Mouse (Mus musculus): Measurements from ENCODE around the gene Golga4. TPM values are rescaled to one million over a fixed set of nuclear protein-coding genes. Genes with fewer than 3 reads are reported as not detected.

Gene Golga4
- polyA plus RNA-seq, 1 experiment from 2014 or later = 42.9 TPM

- Histone ChIP-seq H3K4me3 (ENCODE audit: low read depth, low read length) (no peak overlapping the region), H3K27me3 (replicated peaks; ENCODE audit: control insufficient read depth, insufficient read depth, low read length) (peaks cover 77% of the 10 kb centered on the region), H3K9ac (ENCODE audit: low read depth, low read length) (no peak overlapping the region), H3K4me2 (no peak overlapping the region), H3K36me3 (ENCODE audit: control insufficient read depth, insufficient read depth, low read length) (no peaks in the 10 kb centered on the region), H3K9me3 (ENCODE audit: control insufficient read depth, low read length) (no peaks in the 10 kb centered on the region), H3K4me1 (replicated peaks; ENCODE audit: control insufficient read depth, insufficient read depth, low read length) (peaks cover 10% of the 10 kb centered on the region), H3K27ac (ENCODE audit: low read depth, low read length) (no peak overlapping the region)
- DNase-seq (ENCODE audit: low spot score) = no peak
- WGBS = 2% methylated on average over 9 of the region's 9 CpGs
- ATAC-seq (replicated peaks; ENCODE audit: low FRiP score) = no peak
These were observed 19.0 kb upstream of the Golga4 start for GRCm38 (mm10) chr9:118487096-118487395.

DNA sequence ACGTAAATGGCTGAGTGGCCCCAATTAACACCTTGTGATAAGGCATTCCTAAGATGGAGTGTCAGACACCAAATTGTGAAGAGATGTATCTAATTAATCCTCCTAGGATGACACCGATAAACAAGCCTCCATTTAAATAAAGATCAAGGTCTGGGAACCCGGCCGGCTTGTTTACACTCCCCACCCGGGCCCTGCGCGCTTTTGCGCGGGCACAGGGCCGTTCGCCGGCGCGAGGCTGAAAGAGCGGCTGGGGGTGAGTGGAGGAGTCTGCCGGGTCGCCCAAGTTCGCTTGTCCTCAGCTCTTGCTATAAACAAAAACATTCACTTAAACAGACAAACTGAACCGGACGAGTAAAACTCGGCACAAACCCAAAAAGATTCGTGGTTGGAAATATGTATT lies 18.4 kb upstream of the Golga4 start:
- H3K36me3 ChIP-seq (ENCODE audit: control insufficient read depth, insufficient read depth, low read length) = no peaks in the 10 kb centered on the region
- no peak for DNase-seq (ENCODE audit: low spot score)
- peaks cover 73% of the 10 kb centered on the region for H3K27me3 ChIP-seq (replicated peaks; ENCODE audit: control insufficient read depth, insufficient read depth, low read length)
- no peak for ATAC-seq (replicated peaks; ENCODE audit: low FRiP score)
- peaks cover 10% of the 10 kb centered on the region for H3K4me1 ChIP-seq (replicated peaks; ENCODE audit: control insufficient read depth, insufficient read depth, low read length)
- no peak overlapping the region for H3K9ac ChIP-seq (ENCODE audit: low read depth, low read length)
- WGBS = 3% methylated on average over 22 of the region's 22 CpGs
- peak overlapping the region; percentile 65 for H3K4me2 ChIP-seq
- H3K9me3 ChIP-seq (ENCODE audit: control insufficient read depth, low read length) = no peaks in the 10 kb centered on the region
- no peak overlapping the region for H3K27ac ChIP-seq (ENCODE audit: low read depth, low read length)
- H3K4me3 ChIP-seq (ENCODE audit: low read depth, low read length) = peak overlapping the region; percentile 35

GRCm38 (mm10) chr9:118488138-118488895 lies 17.8 kb upstream of the Golga4 start:
- DNase-seq (ENCODE audit: low spot score) = peak; percentile 64
- Histone ChIP-seq H3K4me2 (peak overlapping the region; percentile 65), H3K27me3 (replicated peaks; ENCODE audit: control insufficient read depth, insufficient read depth, low read length) (peaks cover 67% of the 10 kb centered on the region), H3K9ac (ENCODE audit: low read depth, low read length) (no peak overlapping the region), H3K4me1 (replicated peaks; ENCODE audit: control insufficient read depth, insufficient read depth, low read length) (peaks cover 10% of the 10 kb centered on the region), H3K36me3 (ENCODE audit: control insufficient read depth, insufficient read depth, low read length) (no peaks in the 10 kb centered on the region), H3K9me3 (ENCODE audit: control insufficient read depth, low read length) (no peaks in the 10 kb centered on the region), H3K27ac (ENCODE audit: low read depth, low read length) (no peak overlapping the region), H3K4me3 (ENCODE audit: low read depth, low read length) (peak overlapping the region; percentile 35)
- 1% methylated on average over 28 of the region's 28 CpGs for WGBS
- ATAC-seq (replicated peaks; ENCODE audit: low FRiP score) = no peak

GRCm38 (mm10) chr9:118488896-118489578 lies 17.0 kb upstream of the Golga4 start:
- H3K4me2 ChIP-seq = peak overlapping the region; percentile 65
- no peaks in the 10 kb centered on the region for H3K36me3 ChIP-seq (ENCODE audit: control insufficient read depth, insufficient read depth, low read length)
- peak overlapping the region; percentile 35 for H3K4me3 ChIP-seq (ENCODE audit: low read depth, low read length)
- ATAC-seq (replicated peaks; ENCODE audit: low FRiP score) (no peak), DNase-seq (ENCODE audit: low spot score) (no peak)
- H3K27ac ChIP-seq (ENCODE audit: low read depth, low read length) = no peak overlapping the region
- peaks cover 63% of the 10 kb centered on the region for H3K27me3 ChIP-seq (replicated peaks; ENCODE audit: control insufficient read depth, insufficient read depth, low read length)
- WGBS = 2% methylated on average over 20 of the region's 20 CpGs
- no peak overlapping the region for H3K9ac ChIP-seq (ENCODE audit: low read depth, low read length)
- no peaks in the 10 kb centered on the region for H3K9me3 ChIP-seq (ENCODE audit: control insufficient read depth, low read length)
- peaks cover 10% of the 10 kb centered on the region for H3K4me1 ChIP-seq (replicated peaks; ENCODE audit: control insufficient read depth, insufficient read depth, low read length)

- peaks cover 58% of the 10 kb centered on the region for H3K27me3 ChIP-seq (replicated peaks; ENCODE audit: control insufficient read depth, insufficient read depth, low read length)
- H3K36me3 ChIP-seq (ENCODE audit: control insufficient read depth, insufficient read depth, low read length) = no peaks in the 10 kb centered on the region
- H3K4me1 ChIP-seq (replicated peaks; ENCODE audit: control insufficient read depth, insufficient read depth, low read length) = peaks cover 10% of the 10 kb centered on the region
- ATAC-seq (replicated peaks; ENCODE audit: low FRiP score) (peak; percentile 70), DNase-seq (ENCODE audit: low spot score) (peak; percentile 77)
- H3K4me3 ChIP-seq (ENCODE audit: low read depth, low read length) = peak overlapping the region; percentile 30; the same call in 1 of the 2 replicates
- H3K4me2 ChIP-seq = peak overlapping the region; percentile 65
- H3K9ac ChIP-seq (ENCODE audit: low read depth, low read length) = no peak overlapping the region
- H3K27ac ChIP-seq (ENCODE audit: low read depth, low read length) = no peak overlapping the region
- H3K9me3 ChIP-seq (ENCODE audit: control insufficient read depth, low read length) = no peaks in the 10 kb centered on the region
- 1% methylated on average over 16 of the region's 16 CpGs for WGBS
These were observed 16.5 kb upstream of the Golga4 start for GRCm38 (mm10) chr9:118489579-118490019.

GRCm38 (mm10) chr9:118491195-118491594 lies 14.9 kb upstream of the Golga4 start:
- Histone ChIP-seq H3K9ac (ENCODE audit: low read depth, low read length) (no peak overlapping the region), H3K27me3 (replicated peaks; ENCODE audit: control insufficient read depth, insufficient read depth, low read length) (peaks cover 43% of the 10 kb centered on the region), H3K4me3 (ENCODE audit: low read depth, low read length) (no peak overlapping the region), H3K9me3 (ENCODE audit: control insufficient read depth, low read length) (no peaks in the 10 kb centered on the region), H3K4me2 (no peak overlapping the region), H3K36me3 (ENCODE audit: control insufficient read depth, insufficient read depth, low read length) (no peaks in the 10 kb centered on the region), H3K27ac (ENCODE audit: low read depth, low read length) (no peak overlapping the region), H3K4me1 (replicated peaks; ENCODE audit: control insufficient read depth, insufficient read depth, low read length) (peaks cover 12% of the 10 kb centered on the region)
- 71% methylated on average over 4 of the region's 4 CpGs for WGBS
- ATAC-seq (replicated peaks; ENCODE audit: low FRiP score) (no peak), DNase-seq (ENCODE audit: low spot score) (no peak)

GRCm38 (mm10) chr9:118492932-118493698 lies 13.0 kb upstream of the Golga4 start:
- H3K4me2 ChIP-seq = no peak overlapping the region
- 77% methylated on average over 8 of the region's 8 CpGs for WGBS
- H3K9me3 ChIP-seq (ENCODE audit: control insufficient read depth, low read length) = no peaks in the 10 kb centered on the region
- H3K36me3 ChIP-seq (ENCODE audit: control insufficient read depth, insufficient read depth, low read length) = no peaks in the 10 kb centered on the region
- H3K27ac ChIP-seq (ENCODE audit: low read depth, low read length) = no peak overlapping the region
- no peak for ATAC-seq (replicated peaks; ENCODE audit: low FRiP score)
- peaks cover 10% of the 10 kb centered on the region for H3K4me1 ChIP-seq (replicated peaks; ENCODE audit: control insufficient read depth, insufficient read depth, low read length)
- no peak overlapping the region for H3K4me3 ChIP-seq (ENCODE audit: low read depth, low read length)
- H3K27me3 ChIP-seq (replicated peaks; ENCODE audit: control insufficient read depth, insufficient read depth, low read length) = peaks cover 24% of the 10 kb centered on the region
- no peak for DNase-seq (ENCODE audit: low spot score)
- H3K9ac ChIP-seq (ENCODE audit: low read depth, low read length) = no peak overlapping the region

DNA sequence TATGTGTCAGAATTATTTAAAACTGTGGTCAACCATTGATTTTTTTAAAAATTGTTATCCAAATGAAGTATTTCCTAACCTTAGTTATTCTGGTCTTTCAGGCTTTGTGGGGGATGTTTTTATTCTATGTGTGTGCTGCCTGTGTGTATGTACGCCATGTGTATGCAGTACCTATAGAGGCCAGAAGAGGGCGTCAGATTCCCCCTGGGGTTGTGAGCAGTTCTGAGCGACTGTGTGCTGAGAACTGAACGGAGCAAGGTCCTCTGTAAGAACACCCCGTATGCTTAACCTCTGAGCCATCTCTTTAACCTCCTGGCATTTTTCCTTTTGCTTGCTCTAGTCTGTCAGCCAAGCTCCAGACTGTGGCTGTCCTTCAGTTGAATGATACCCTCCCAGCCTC lies 12.0 kb upstream of the Golga4 start:
- DNase-seq (ENCODE audit: low spot score) = no peak
- no peaks in the 10 kb centered on the region for H3K9me3 ChIP-seq (ENCODE audit: control insufficient read depth, low read length)
- no peak overlapping the region for H3K4me2 ChIP-seq
- H3K4me1 ChIP-seq (replicated peaks; ENCODE audit: control insufficient read depth, insufficient read depth, low read length) = 0 out of 2 replicates have a peak, but pooled peaks cover 5% of the 10 kb centered on the region
- peaks cover 14% of the 10 kb centered on the region for H3K27me3 ChIP-seq (replicated peaks; ENCODE audit: control insufficient read depth, insufficient read depth, low read length)
- H3K36me3 ChIP-seq (ENCODE audit: control insufficient read depth, insufficient read depth, low read length) = no peaks in the 10 kb centered on the region
- H3K27ac ChIP-seq (ENCODE audit: low read depth, low read length) = no peak overlapping the region
- WGBS = 86% methylated on average over 5 of the region's 5 CpGs
- no peak overlapping the region for H3K4me3 ChIP-seq (ENCODE audit: low read depth, low read length)
- ATAC-seq (replicated peaks; ENCODE audit: low FRiP score) = no peak
- no peak overlapping the region for H3K9ac ChIP-seq (ENCODE audit: low read depth, low read length)

Data from liver, embryonic 11.5 days (tissue).